ENCODE assay signal across 16 mouse cellular contexts in the genomic region with DNA sequence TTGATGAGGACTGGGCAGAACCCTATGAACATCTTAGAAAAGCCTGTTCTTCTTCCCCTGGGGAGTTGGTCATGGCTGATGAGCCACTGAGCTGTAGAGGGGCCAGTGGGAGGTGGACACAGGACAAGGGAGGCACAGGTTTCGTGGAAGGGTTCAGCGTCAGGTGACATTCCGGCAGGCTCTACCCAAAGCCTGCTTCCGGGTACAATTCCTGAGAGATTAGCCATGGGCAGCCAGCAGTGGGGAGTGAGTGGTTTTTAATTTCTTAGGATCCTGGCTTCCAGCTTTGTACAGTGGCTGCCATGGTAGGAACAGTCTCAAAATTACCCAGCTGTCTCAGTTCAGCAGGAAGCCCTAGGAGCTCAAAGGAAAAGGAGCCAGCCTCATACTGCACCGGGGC. TPM values are rescaled to one million over a fixed set of nuclear protein-coding genes. Genes with fewer than 3 reads are reported as not detected.
"Had no signal": no experiment of that assay in that cellular context is flagged by ENCODE, and none has a peak within 500 bp of the region (broad histone marks: within the 10 kb centered on the region; RNA-seq: fewer than 3 reads in every experiment).

No protein-coding gene starts in this region.

- DNase-seq: left cerebral cortex, postnatal 4 days; lung, embryonic 14.5 days; lung, postnatal 14 days; right cerebral cortex, postnatal 25 days; thymus, postnatal 36 days had no signal

- H3K4me3 ChIP-seq: limb, embryonic 15.5 days; liver, embryonic 12.5 days; megakaryocyte, embryonic 14.5 days; midbrain, embryonic 13.5 days had no signal

- H3K27me3 ChIP-seq: limb, embryonic 15.5 days had no signal

- H3K4me2 ChIP-seq: limb, embryonic 15.5 days; liver, embryonic 12.5 days; lung, embryonic 14.5 days; midbrain, embryonic 13.5 days had no signal

- H3K9ac ChIP-seq: limb, embryonic 15.5 days; liver, embryonic 12.5 days; lung, embryonic 14.5 days; midbrain, embryonic 13.5 days had no signal

- H3K27ac ChIP-seq: limb, embryonic 15.5 days; liver, embryonic 12.5 days; macrophage; midbrain, embryonic 13.5 days had no signal

- H3K9me3 ChIP-seq: limb, embryonic 15.5 days; liver, embryonic 12.5 days; megakaryocyte, embryonic 14.5 days; midbrain, embryonic 13.5 days had no signal

- ATAC-seq: intestine, postnatal 0 days; liver, embryonic 12.5 days; midbrain, embryonic 13.5 days had no signal

- H3K36me3 ChIP-seq: limb, embryonic 15.5 days; liver, embryonic 12.5 days; midbrain, embryonic 13.5 days had no signal

RNA-seq across cellular contexts. Expression of a gene that starts 48.3 kb away (rescaled TPM):
- polyA plus RNA-seq: intestine, postnatal 0 days; large intestine, adult 2 months; limb, embryonic 15.5 days; liver, embryonic 12.5 days; liver, embryonic 16.5 days; lung, embryonic 14.5 days; macrophage; midbrain, embryonic 13.5 days; midbrain, postnatal 0 days; neural tube, embryonic 14.5 days; thymus, postnatal 0 days had no signal

RNA-seq across cellular contexts. Expression of a gene that starts 51.3 kb away (rescaled TPM):
- polyA plus RNA-seq: liver, embryonic 12.5 days; liver, embryonic 16.5 days; macrophage; thymus, postnatal 0 days had no signal
